Mouse (Mus musculus): ENCODE data around the gene Rab26. TPM values are rescaled to one million over a fixed set of nuclear protein-coding genes. Genes with fewer than 3 reads are reported as not detected.

The Rab26 gene
- polyA plus RNA-seq (2014; fragmentation: Nextera tagmentation; extraction: Ambion mirVana) = 4.9 and 6.5 TPM in 2 replicates

- Histone ChIP-seq H3K4me2 (ENCODE audit: low read length) (peak within 1 kb of the TSS; percentile 59), H3K36me3 (ENCODE audit: control insufficient read depth, insufficient read depth, low read length) (peaks cover 16% of the 10 kb centered on the region), H3K4me1 (ENCODE audit: control insufficient read depth, insufficient read depth, low read length) (peaks cover 18% of the 10 kb centered on the region), H3K9ac (replicated peaks; ENCODE audit: low read length) (peak within 1 kb of the TSS; percentile 54), H3K27ac (replicated peaks; ENCODE audit: low read depth, low read length) (no peak within 1 kb of the TSS), H3K27me3 (ENCODE audit: control insufficient read depth, insufficient read depth, low read length) (no peaks in the 10 kb centered on the region), H3K9me3 (ENCODE audit: control insufficient read depth, low read length) (no peaks in the 10 kb centered on the region), H3K4me3 (replicated peaks; ENCODE audit: low read depth, low read length) (peak within 1 kb of the TSS; percentile 24)
- no peak for DNase-seq
- ATAC-seq (ENCODE audit: low FRiP score, low TSS enrichment) = no peak
- 89% methylated on average over 8 of the region's 8 CpGs for whole genome bisulfite sequencing
Measured at GRCm38 (mm10) chr17:24534160-24534718, at the start of gene Rab26. Gene Rab26 (minus strand): TSS chr17:24534210.

GRCm38 (mm10) chr17:24580287-24580686 lies 46.3 kb upstream of the Rab26 start:
- peaks cover 88% of the 10 kb centered on the region for H3K36me3 ChIP-seq (ENCODE audit: control insufficient read depth, insufficient read depth, low read length)
- H3K4me2 ChIP-seq (ENCODE audit: low read length) = no peak overlapping the region
- H3K9me3 ChIP-seq (ENCODE audit: control insufficient read depth, low read length) = no peaks in the 10 kb centered on the region
- H3K27ac ChIP-seq (replicated peaks; ENCODE audit: low read depth, low read length) = no peak overlapping the region
- H3K4me3 ChIP-seq (replicated peaks; ENCODE audit: low read depth, low read length) = no peak overlapping the region
- ATAC-seq (ENCODE audit: low FRiP score, low TSS enrichment) (no peak), DNase-seq (no peak)
- H3K9ac ChIP-seq (replicated peaks; ENCODE audit: low read length) = no peak overlapping the region
- H3K4me1 ChIP-seq (ENCODE audit: control insufficient read depth, insufficient read depth, low read length) = no peaks in the 10 kb centered on the region
- no peaks in the 10 kb centered on the region for H3K27me3 ChIP-seq (ENCODE audit: control insufficient read depth, insufficient read depth, low read length)
- 98% methylated on average over 2 of the region's 2 CpGs for WGBS

GRCm38 (mm10) chr17:24579532-24579931 lies 45.5 kb upstream of the Rab26 start:
- Histone ChIP-seq H3K9me3 (ENCODE audit: control insufficient read depth, low read length) (no peaks in the 10 kb centered on the region), H3K4me2 (ENCODE audit: low read length) (no peak overlapping the region), H3K9ac (replicated peaks; ENCODE audit: low read length) (no peak overlapping the region), H3K4me1 (ENCODE audit: control insufficient read depth, insufficient read depth, low read length) (no peaks in the 10 kb centered on the region), H3K36me3 (ENCODE audit: control insufficient read depth, insufficient read depth, low read length) (peaks cover 89% of the 10 kb centered on the region), H3K27ac (replicated peaks; ENCODE audit: low read depth, low read length) (no peak overlapping the region), H3K4me3 (replicated peaks; ENCODE audit: low read depth, low read length) (no peak overlapping the region), H3K27me3 (ENCODE audit: control insufficient read depth, insufficient read depth, low read length) (no peaks in the 10 kb centered on the region)
- 98% methylated on average over 3 of the region's 3 CpGs for WGBS
- DNase-seq = no peak
- ATAC-seq (ENCODE audit: low FRiP score, low TSS enrichment) = no peak

GRCm38 (mm10) chr17:24573811-24574210 lies 39.8 kb upstream of the Rab26 start:
- no peaks in the 10 kb centered on the region for H3K9me3 ChIP-seq (ENCODE audit: control insufficient read depth, low read length)
- H3K36me3 ChIP-seq (ENCODE audit: control insufficient read depth, insufficient read depth, low read length) = peaks cover 93% of the 10 kb centered on the region
- no peaks in the 10 kb centered on the region for H3K27me3 ChIP-seq (ENCODE audit: control insufficient read depth, insufficient read depth, low read length)
- no peak overlapping the region for H3K27ac ChIP-seq (replicated peaks; ENCODE audit: low read depth, low read length)
- 94% methylated on average over 9 of the region's 9 CpGs for WGBS
- H3K4me1 ChIP-seq (ENCODE audit: control insufficient read depth, insufficient read depth, low read length) = no peaks in the 10 kb centered on the region
- no peak overlapping the region for H3K4me3 ChIP-seq (replicated peaks; ENCODE audit: low read depth, low read length)
- DNase-seq (no peak), ATAC-seq (ENCODE audit: low FRiP score, low TSS enrichment) (no peak)
- no peak overlapping the region for H3K9ac ChIP-seq (replicated peaks; ENCODE audit: low read length)
- no peak overlapping the region for H3K4me2 ChIP-seq (ENCODE audit: low read length)

- no peak overlapping the region for H3K27ac ChIP-seq (replicated peaks; ENCODE audit: low read depth, low read length)
- no peak for ATAC-seq (ENCODE audit: low FRiP score, low TSS enrichment)
- H3K4me2 ChIP-seq (ENCODE audit: low read length) = no peak overlapping the region
- H3K9me3 ChIP-seq (ENCODE audit: control insufficient read depth, low read length) = no peaks in the 10 kb centered on the region
- no peak overlapping the region for H3K4me3 ChIP-seq (replicated peaks; ENCODE audit: low read depth, low read length)
- H3K36me3 ChIP-seq (ENCODE audit: control insufficient read depth, insufficient read depth, low read length) = peaks cover 90% of the 10 kb centered on the region
- no peak overlapping the region for H3K9ac ChIP-seq (replicated peaks; ENCODE audit: low read length)
- no peaks in the 10 kb centered on the region for H3K4me1 ChIP-seq (ENCODE audit: control insufficient read depth, insufficient read depth, low read length)
- H3K27me3 ChIP-seq (ENCODE audit: control insufficient read depth, insufficient read depth, low read length) = no peaks in the 10 kb centered on the region
- WGBS = 95% methylated on average over 12 of the region's 12 CpGs
- DNase-seq = no peak
Measured at GRCm38 (mm10) chr17:24572651-24573245, 38.7 kb upstream of the Rab26 start.

GRCm38 (mm10) chr17:24569837-24570236 lies 35.8 kb upstream of the Rab26 start:
- no peak overlapping the region for H3K9ac ChIP-seq (replicated peaks; ENCODE audit: low read length)
- H3K36me3 ChIP-seq (ENCODE audit: control insufficient read depth, insufficient read depth, low read length) = peaks cover 84% of the 10 kb centered on the region
- H3K27ac ChIP-seq (replicated peaks; ENCODE audit: low read depth, low read length) = no peak overlapping the region
- ATAC-seq (ENCODE audit: low FRiP score, low TSS enrichment) (no peak), DNase-seq (no peak)
- no peaks in the 10 kb centered on the region for H3K9me3 ChIP-seq (ENCODE audit: control insufficient read depth, low read length)
- no peaks in the 10 kb centered on the region for H3K27me3 ChIP-seq (ENCODE audit: control insufficient read depth, insufficient read depth, low read length)
- H3K4me2 ChIP-seq (ENCODE audit: low read length) = no peak overlapping the region
- 94% methylated on average over 4 of the region's 4 CpGs for WGBS
- no peaks in the 10 kb centered on the region for H3K4me1 ChIP-seq (ENCODE audit: control insufficient read depth, insufficient read depth, low read length)
- H3K4me3 ChIP-seq (replicated peaks; ENCODE audit: low read depth, low read length) = no peak overlapping the region

- Histone ChIP-seq H3K27ac (replicated peaks; ENCODE audit: low read depth, low read length) (no peak overlapping the region), H3K4me3 (replicated peaks; ENCODE audit: low read depth, low read length) (no peak overlapping the region), H3K4me2 (ENCODE audit: low read length) (no peak overlapping the region), H3K4me1 (ENCODE audit: control insufficient read depth, insufficient read depth, low read length) (no peaks in the 10 kb centered on the region), H3K9me3 (ENCODE audit: control insufficient read depth, low read length) (no peaks in the 10 kb centered on the region), H3K27me3 (ENCODE audit: control insufficient read depth, insufficient read depth, low read length) (no peaks in the 10 kb centered on the region), H3K36me3 (ENCODE audit: control insufficient read depth, insufficient read depth, low read length) (peaks cover 59% of the 10 kb centered on the region), H3K9ac (replicated peaks; ENCODE audit: low read length) (no peak overlapping the region)
- 76% methylated on average over 8 of the region's 8 CpGs for WGBS
- no peak for DNase-seq
- ATAC-seq (ENCODE audit: low FRiP score, low TSS enrichment) = no peak
Measured at GRCm38 (mm10) chr17:24567034-24567779, 33.2 kb upstream of the Rab26 start.

- Histone ChIP-seq H3K9me3 (ENCODE audit: control insufficient read depth, low read length) (no peaks in the 10 kb centered on the region), H3K27me3 (ENCODE audit: control insufficient read depth, insufficient read depth, low read length) (no peaks in the 10 kb centered on the region), H3K9ac (replicated peaks; ENCODE audit: low read length) (no peak overlapping the region), H3K36me3 (ENCODE audit: control insufficient read depth, insufficient read depth, low read length) (peaks cover 47% of the 10 kb centered on the region), H3K4me2 (ENCODE audit: low read length) (no peak overlapping the region), H3K4me1 (ENCODE audit: control insufficient read depth, insufficient read depth, low read length) (no peaks in the 10 kb centered on the region), H3K27ac (replicated peaks; ENCODE audit: low read depth, low read length) (no peak overlapping the region), H3K4me3 (replicated peaks; ENCODE audit: low read depth, low read length) (no peak overlapping the region)
- DNase-seq (no peak), ATAC-seq (ENCODE audit: low FRiP score, low TSS enrichment) (no peak)
- WGBS = 77% methylated on average over 3 of the region's 3 CpGs
Measured at GRCm38 (mm10) chr17:24565792-24566191, 31.8 kb upstream of the Rab26 start.

- no peak overlapping the region for H3K9ac ChIP-seq (replicated peaks; ENCODE audit: low read length)
- peaks cover 46% of the 10 kb centered on the region for H3K36me3 ChIP-seq (ENCODE audit: control insufficient read depth, insufficient read depth, low read length)
- H3K4me2 ChIP-seq (ENCODE audit: low read length) = no peak overlapping the region
- H3K27ac ChIP-seq (replicated peaks; ENCODE audit: low read depth, low read length) = no peak overlapping the region
- no peaks in the 10 kb centered on the region for H3K27me3 ChIP-seq (ENCODE audit: control insufficient read depth, insufficient read depth, low read length)
- no peak for ATAC-seq (ENCODE audit: low FRiP score, low TSS enrichment)
- H3K4me1 ChIP-seq (ENCODE audit: control insufficient read depth, insufficient read depth, low read length) = no peaks in the 10 kb centered on the region
- no peaks in the 10 kb centered on the region for H3K9me3 ChIP-seq (ENCODE audit: control insufficient read depth, low read length)
- no peak overlapping the region for H3K4me3 ChIP-seq (replicated peaks; ENCODE audit: low read depth, low read length)
- 88% methylated on average over 3 of the region's 3 CpGs for WGBS
- no peak for DNase-seq
Measured at GRCm38 (mm10) chr17:24565092-24565491, 31.1 kb upstream of the Rab26 start.
